Mouse (Mus musculus): ENCODE data around the gene Ndufb8.

Gene Ndufb8

DNA sequence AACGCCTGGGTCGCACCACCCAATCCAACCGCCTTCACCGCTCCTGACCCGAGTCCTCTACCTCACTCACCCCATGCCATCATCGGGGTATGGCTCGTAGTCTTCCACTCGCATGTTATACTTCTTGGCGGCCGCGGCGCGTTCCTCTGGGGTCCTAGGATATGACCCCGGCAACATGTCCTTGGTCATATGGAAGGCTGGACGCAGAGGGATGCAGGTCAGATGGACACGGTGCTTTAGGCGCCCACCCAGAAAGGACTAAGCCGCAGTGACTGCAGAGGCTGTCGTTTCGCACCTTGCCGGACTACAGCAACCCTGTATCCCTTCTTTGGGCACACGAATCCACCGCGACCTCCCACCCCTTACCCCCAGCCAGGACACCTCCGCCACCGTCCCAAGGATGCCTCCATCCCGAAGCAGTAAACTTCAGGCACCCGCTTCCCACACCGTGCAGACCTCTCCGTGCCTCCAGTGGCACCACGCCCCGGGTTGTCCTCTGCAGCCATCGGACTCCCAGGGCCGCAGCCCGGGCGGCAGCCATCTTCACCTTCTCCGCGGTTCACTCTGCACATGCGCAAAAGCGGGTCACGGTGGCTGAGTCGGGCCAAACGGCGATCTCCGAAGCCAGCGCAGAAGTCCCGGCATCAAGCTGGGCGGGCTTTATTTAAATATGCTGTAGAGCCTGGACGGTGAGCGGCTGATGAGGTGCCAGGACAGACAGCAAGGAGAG, at the start of gene Ndufb8:
Ndufb8 (minus strand) TSS at position 580 of the 730 bp plus-strand sequence.
- DNase-seq (ENCODE audit: extremely low read depth, low read depth, low spot score), result no peak

DNA sequence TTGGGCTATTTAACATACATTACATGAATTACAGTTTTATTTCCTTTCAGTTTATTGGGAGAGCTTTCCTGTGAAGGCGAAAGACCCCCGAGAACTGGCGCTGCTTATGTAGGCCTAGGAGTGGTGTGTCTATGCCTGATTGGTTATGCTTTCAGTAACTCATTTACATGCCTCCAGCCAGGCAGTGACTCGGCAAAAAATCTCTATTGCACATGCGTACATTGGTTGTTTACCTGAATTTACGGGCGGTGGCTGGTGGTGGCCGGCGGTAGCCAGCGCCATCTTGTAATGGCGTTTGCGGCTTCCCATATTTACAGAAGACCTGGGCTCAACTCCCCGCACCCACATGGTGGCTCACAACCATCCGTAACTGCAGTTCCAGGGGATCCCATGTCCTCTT, 38.9 kb upstream of the Ndufb8 start:
- DNase-seq (ENCODE audit: extremely low read depth, low read depth, low spot score), result no peak

GRCm38 (mm10) chr19:44591638-44592037, 36.4 kb upstream of the Ndufb8 start:
- no peak for DNase-seq (ENCODE audit: extremely low read depth, low read depth, low spot score)

DNA sequence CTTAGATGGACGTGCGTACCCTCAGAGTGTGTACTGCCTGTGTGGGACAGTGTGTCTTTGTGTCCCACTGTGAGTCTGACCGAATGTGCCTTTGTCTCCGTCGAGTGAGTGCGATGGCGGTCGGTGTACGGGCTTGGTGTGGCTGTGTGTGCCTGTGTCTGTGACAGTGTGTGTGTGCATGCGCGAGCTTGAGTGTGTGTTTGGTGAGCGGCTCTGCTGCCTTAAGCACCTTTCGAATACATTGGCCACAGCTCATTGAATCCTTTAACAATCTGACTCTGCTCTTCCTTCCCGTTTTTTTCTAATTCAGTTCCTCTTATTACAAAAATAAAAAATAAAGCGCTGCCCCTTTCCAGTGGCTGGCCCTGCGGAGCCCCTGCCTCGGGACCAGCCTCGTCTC, 35.8 kb upstream of the Ndufb8 start:
- no peak for DNase-seq (ENCODE audit: extremely low read depth, low read depth, low spot score)

- DNase-seq (ENCODE audit: extremely low read depth, low read depth, low spot score), result no peak
These were observed 34.5 kb upstream of the Ndufb8 start for GRCm38 (mm10) chr19:44589591-44590223.

DNA sequence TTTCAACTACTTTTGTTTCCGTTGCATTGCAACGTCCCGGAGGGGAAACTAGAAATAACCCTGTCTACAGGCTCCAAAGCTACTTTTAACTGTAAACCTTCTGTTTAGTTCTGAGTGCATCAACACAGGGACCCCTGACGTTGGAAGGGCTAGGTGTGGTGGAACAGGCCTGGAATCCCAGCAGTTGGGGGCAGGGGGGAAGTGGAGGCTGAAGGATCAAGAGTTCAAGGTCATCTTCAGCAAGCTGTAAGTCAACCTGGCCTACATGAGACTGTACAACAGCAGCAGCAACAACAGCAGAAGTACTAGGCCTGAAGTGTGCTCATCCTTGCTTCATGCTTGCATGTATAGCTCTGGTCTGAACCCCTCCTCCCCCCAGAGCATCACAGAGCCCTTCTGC, 32.8 kb upstream of the Ndufb8 start:
- no peak for DNase-seq (ENCODE audit: extremely low read depth, low read depth, low spot score)

DNA sequence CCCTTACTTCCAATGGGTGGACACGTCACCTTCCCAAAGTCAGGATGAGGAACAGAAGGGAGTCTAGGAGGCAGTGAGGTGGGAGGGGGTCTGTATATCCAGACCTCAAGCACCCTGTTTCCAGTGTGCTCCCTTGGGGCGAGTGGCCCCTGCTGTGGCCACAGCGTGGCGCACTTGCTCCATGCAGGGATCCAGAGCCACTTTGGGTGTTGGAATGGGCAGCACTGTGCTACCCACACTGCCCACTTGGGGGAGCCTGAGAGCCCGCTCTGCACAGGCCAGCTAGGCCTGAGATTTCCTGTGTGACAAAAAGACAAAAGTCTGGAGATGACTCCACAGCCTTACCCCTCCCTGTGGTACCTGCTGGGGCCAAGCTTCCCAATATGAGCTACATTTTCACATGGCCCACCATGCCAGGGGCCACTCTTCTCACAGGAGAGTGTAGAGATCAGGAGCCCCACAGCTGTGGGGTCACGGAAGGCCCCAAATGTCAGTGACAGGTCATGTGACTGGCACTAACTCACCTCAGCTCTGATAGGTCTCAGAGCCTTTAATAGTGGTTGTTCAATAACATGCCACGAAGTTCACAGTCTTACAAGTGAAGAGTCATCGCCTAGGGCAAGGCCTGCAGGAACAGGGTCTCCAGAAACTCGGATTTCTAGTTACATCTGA, 27.5 kb upstream of the Ndufb8 start:
- no peak for DNase-seq (ENCODE audit: extremely low read depth, low read depth, low spot score)

DNA sequence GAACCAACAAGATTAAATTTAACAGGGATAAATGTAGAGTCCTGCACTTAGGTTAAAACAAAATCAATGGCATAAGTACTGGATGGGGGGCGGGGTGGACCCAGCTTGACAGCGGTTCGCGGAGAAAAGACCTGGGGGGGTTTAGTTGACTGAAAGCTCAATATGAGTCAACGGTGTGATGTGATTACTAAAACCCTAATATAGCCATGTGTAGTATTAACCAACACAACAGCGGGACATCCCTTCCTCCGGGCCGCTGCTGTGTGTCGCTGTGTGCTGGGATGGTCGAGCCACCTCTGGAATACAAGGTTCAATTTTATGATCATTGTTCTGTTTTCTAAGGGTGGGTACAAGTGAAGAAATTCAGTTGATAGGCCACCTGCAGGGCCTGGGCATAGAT, 26.9 kb upstream of the Ndufb8 start:
- DNase-seq (ENCODE audit: extremely low read depth, low read depth, low spot score), result no peak

DNA sequence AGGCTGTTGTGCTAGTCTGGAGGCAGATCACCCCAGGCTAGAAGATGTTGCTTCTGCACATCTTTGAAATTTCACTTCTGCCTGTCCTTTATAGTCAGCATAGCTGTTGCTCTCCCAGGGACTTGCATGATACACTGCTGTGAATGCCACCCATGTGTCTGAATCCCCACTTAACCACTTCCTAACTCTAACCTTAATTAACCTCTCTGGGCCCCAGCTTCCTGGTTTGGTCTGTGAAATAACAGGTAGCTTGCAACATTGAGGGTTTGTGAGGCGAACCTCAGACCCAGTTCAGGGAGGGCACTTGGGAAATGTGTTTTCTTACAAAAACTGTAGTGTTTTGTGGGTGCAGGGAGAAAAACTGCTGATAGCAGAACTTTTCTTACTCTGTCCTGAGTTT, 22.8 kb upstream of the Ndufb8 start:
- DNase-seq (ENCODE audit: extremely low read depth, low read depth, low spot score), result no peak

GRCm38 (mm10) chr19:44576275-44576674, 21.0 kb upstream of the Ndufb8 start:
- no peak for DNase-seq (ENCODE audit: extremely low read depth, low read depth, low spot score)

DNA sequence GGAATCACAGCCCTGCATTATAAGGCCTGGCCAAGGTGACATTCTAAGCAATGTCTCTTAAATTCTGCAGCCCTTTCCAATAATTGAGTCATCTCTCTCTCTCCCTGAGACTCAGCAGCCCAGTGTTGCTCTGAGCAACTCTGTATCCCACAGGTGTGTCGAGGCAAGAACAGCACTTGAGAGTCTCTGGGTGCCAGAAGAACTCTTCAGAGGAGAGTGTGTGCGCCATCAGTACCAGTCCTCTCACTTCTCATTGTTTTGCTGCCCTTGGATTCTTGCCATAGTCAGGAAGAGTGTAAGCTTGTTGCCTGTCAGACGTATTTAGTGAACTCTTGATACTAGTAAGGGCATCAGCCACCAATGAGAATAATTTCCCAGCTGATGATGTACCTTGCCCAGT, 12.5 kb upstream of the Ndufb8 start:
- DNase-seq (ENCODE audit: extremely low read depth, low read depth, low spot score), result no peak

GRCm38 (mm10) chr19:44564006-44564405, 8.8 kb upstream of the Ndufb8 start:
- no peak for DNase-seq (ENCODE audit: extremely low read depth, low read depth, low spot score)

- peak; percentile 47 for DNase-seq (ENCODE audit: extremely low read depth, low read depth, low spot score)
These were observed 7.5 kb upstream of the Ndufb8 start, which contains the start of gene Hif1an for GRCm38 (mm10) chr19:44562652-44563206. Gene Hif1an, plus strand, starts transcription at chr19:44562850.

- no peak for DNase-seq (ENCODE audit: extremely low read depth, low read depth, low spot score)
These were observed 765 bp downstream of the Ndufb8 start for GRCm38 (mm10) chr19:44554490-44554860.

DNA sequence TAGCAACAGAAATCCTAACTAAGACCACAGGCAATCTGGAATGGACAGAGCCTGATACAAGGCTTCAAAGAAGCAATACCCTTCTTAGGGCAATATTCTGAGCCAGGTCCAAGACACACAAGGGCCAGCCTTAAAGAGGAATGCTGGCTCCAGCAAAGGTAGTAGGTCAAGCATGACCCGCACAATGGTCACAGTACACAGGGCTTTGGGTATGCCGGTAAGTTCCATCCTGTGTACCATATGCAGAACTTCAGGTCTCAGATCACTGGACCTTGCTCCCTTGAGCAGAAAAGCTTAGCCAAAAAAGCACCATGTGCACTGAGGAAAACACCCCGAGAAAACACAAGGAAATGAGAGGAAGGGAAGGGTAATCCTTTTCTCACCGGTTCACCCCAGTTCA, 2.0 kb downstream of the Ndufb8 start:
- DNase-seq (ENCODE audit: extremely low read depth, low read depth, low spot score), result no peak

DNA sequence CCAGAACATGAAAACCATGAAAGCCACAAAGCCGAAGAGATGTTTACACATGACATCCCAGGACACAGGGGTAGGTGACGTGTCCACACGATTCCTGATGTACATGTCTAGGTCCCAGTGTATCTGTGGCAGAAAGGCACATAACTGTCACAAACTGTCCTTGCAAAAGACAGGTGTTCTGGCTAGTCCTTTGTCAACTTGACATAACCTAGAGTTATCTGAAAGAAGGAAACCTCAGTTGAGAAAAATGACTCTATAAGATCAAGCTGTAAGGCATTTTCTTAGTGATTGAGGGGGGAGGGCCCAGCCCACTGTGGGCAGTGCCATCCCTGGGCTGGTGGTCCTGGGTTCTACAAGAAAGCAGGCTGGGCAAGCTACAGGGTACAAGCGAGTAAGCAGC, 2.5 kb downstream of the Ndufb8 start, which contains the start of gene Gm20538:
Gm20538 (minus strand) TSS at position 101 of the 400 bp plus-strand sequence.
- no peak for DNase-seq (ENCODE audit: extremely low read depth, low read depth, low spot score)

GRCm38 (mm10) chr19:44545321-44546041, 9.8 kb downstream of the Ndufb8 start, which contains the start of gene Sec31b:
Gene Sec31b, minus strand, starts transcription at chr19:44545864.
- no peak for DNase-seq (ENCODE audit: extremely low read depth, low read depth, low spot score)

DNA sequence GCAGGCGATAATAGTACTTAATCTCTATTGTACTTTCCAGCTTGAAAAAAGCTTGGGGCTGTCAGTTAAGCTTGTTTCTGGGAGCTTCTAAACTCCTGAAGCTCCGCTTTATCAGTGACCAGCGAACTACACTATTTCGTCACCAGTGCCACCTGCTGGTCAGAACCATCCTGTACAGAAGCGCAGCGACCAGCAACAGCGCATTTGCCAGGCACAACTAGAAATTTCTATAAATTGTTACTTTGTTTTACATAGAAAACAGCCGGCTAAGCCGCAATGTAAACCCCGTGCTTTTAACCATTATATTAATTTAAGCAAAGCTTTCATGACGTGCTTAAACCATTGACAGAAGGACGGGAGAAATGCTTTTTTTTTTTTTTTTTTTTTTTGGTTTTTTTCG, 10.5 kb downstream of the Ndufb8 start:
- no peak for DNase-seq (ENCODE audit: extremely low read depth, low read depth, low spot score)

DNA sequence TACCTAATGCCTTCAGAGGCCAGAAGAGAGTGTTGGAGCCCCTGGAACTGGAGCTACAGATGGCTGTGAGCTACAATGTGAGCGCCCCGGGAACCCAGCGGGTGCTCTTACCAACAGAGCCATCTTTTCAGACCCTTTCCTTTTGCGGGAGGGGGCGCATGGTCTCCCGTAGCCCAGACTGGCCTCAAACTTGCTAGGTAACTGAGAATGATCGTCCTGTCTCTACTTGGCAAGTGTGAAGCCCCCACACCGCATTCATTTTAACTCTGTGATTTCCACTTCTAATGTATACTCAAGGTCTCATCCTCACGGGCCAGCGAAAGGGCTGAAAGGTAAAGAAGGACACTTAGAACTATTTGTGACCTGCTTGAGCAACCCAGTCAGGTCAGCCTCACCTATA, 10.9 kb downstream of the Ndufb8 start:
- no peak for DNase-seq (ENCODE audit: extremely low read depth, low read depth, low spot score)

- DNase-seq (ENCODE audit: extremely low read depth, low read depth, low spot score), result peak; percentile 82
These were observed 12.5 kb downstream of the Ndufb8 start for GRCm38 (mm10) chr19:44542694-44543178.

DNA sequence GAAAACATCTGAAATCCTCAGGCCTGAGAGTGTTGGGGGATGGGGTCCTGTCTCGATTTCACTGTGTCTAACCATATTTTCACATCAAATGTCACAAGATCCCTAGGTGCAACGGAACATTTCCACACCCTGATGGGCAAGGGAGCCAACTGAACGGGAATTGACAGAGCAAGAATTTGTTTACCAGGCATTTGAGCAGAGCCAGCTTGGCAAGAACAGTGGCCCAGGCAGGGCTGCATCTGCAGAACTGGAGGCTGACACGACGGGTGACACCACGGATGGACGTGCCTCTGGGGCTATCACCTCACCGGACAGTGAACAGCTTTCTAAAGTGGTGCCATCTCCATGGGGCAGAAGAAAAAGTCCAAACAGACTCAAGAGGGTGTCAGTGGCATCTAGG, 17.8 kb downstream of the Ndufb8 start:
- DNase-seq (ENCODE audit: extremely low read depth, low read depth, low spot score), result no peak

All from fat pad, adult 2 months (tissue).